Mouse (Mus musculus) kidney, adult 8-10 months (tissue): ENCODE data around the gene Kif26b.

ENCODE experiments used
- DNase-seq, 2 experiments: peaks; one replicate each; pipeline ENCODE4 v3.0.0; 2022

Kif26b gene

GRCm38 (mm10) chr1:178542415-178542814, 13.5 kb downstream of the Kif26b start:
- DNase-seq = no peak

GRCm38 (mm10) chr1:178542990-178543944, 14.3 kb downstream of the Kif26b start:
- no peak for DNase-seq

GRCm38 (mm10) chr1:178544585-178544984, 15.7 kb downstream of the Kif26b start:
- no peak for DNase-seq

GRCm38 (mm10) chr1:178549576-178549975, 20.7 kb downstream of the Kif26b start:
- no peak for DNase-seq

DNA sequence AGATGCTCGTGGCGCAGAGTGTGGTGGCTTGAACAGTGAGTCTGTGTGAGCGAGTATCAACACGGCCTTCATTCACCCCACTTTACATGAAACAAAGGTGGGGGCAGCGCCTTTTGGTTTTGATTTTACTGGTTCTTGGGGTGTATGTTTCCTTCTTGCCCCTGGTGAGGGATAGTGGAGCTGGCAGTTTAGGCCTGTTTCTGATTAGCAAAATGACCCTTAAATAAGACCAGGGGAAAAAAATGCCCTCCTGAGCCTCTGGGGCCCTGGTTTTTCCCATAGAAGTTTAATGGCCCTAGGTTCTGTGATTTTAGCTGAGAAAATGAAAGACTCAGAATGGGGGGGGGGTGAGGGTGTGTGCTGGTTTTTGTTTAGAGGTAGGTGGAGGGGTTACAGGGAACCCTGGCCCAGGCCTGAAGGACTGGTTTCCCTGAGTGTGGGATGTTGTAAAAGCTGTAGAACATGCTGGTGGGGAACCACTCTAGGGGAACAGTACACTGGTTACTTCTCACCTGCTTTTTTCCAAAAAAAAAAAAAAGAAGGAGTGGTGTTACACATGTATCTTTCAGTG, 21.6 kb downstream of the Kif26b start:
- no peak for DNase-seq

DNA sequence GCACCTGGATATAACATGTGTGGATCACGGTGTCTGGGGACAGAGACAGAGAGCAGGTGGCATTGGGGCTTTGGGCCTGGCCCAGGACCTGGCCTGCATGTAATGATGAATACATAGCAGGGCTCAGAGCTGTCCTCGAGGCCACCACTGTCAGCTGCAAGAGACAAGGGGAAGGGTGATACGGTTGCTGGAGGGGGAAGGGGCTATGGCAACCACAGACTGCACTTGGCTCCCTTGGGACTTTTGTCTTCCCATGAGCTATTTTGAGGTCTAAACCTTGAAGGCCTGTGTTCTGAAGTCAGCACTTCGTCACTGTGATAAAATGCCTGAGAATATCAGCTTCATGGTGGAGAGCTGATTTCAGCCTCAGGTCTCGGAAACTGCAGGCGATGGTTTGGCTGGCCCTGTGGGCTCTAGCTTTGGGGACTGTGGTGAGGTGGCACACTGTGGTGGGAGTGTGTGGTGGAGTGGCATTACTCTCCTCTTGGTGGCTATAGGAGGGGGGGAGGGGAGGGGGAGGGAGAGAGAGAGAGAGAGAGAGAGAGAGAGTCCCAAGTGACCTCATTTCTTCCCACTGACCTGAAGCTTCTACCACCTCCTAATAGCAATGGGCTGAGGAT, 23.5 kb downstream of the Kif26b start:
- DNase-seq = no peak

GRCm38 (mm10) chr1:178552898-178553284, 24.0 kb downstream of the Kif26b start:
- DNase-seq = no peak

- DNase-seq = no peak
Observed at GRCm38 (mm10) chr1:178556226-178556625, 27.3 kb downstream of the Kif26b start.

GRCm38 (mm10) chr1:178560043-178560442, 31.1 kb downstream of the Kif26b start:
- no peak for DNase-seq

- no peak for DNase-seq
Observed at GRCm38 (mm10) chr1:178563834-178564233, 34.9 kb downstream of the Kif26b start.

GRCm38 (mm10) chr1:178564800-178565199, 35.9 kb downstream of the Kif26b start:
- no peak for DNase-seq

GRCm38 (mm10) chr1:178568551-178569545, 39.9 kb downstream of the Kif26b start:
- DNase-seq = no peak

DNA sequence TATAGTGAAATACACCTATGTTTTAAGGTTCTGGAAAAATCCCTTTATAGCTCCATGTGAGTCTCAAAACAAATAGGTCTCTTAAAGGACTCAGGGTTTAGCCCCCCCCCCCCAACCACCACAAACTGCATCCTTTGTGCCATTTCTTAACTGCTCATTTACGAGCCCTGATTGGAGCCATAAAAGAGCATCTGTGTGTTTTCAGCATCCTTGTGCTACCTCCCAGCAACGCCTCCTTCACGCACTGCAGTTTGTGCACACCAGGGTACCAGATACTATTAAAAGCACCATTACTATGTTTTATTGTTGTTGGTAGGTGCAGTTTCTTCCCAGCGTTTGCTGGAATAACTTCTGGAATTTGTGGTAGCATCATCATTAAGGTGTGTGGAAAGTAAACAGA, 42.1 kb downstream of the Kif26b start:
- no peak for DNase-seq

DNA sequence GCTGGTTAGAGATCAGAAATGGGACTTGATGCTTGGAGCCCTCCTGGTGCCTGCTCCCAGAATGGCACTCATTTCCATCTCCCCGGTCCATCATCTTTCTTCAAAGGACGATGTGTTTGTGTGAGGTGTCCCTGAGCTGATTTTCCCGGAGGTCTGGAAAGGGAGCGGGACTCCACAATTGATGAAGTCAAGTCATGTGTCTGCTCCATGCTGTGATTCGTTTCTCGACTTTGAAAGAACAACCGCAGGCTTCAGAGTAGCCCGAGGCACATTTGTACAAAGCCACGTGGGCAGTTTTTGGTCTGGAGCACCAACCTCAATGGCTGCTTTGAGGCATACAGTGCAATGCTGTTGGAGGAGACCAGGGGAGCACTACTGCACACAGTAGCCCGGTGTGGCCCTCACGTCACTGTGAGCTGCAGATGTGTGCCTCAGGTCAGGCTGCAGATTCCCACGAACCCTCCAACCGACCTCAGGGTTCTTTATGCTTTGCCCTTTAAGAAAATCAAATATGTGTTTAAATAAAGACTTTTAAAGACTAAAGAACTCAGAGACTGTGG, 43.0 kb downstream of the Kif26b start:
- DNase-seq = no peak

DNA sequence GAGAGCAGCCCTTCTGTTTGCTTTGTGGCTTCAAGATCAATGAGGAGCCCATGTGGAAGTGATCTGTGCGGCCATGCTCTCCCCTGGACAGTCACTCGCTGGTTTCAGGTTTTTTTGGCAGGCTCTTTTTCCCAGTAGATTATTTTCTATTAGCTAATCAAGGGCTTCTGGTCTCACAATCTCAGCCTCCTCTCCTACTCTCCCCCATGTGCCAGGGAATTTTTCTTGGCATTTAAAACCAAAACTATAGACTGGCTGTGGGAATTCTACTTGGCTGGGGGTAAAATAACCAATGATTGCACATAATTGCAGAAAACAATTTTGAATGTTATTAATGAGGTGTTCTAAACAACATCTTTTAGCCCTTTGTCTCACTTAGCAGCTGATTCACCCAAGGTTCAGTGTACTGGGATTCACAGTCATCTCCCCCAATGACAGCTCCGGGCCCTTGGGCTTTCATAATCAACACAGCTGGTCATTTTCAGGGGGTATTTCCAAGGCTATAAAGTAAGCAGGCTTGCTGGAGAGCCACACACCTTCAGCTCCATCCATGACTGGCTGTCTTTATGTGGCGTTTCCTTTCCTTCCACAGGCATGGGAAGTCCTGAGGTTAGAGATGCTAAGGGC, 44.6 kb downstream of the Kif26b start:
- no peak for DNase-seq

- no peak for DNase-seq
Observed at GRCm38 (mm10) chr1:178575706-178576105, 46.8 kb downstream of the Kif26b start.

- no peak for DNase-seq
Observed at GRCm38 (mm10) chr1:178576926-178577325, 48.0 kb downstream of the Kif26b start.

DNA sequence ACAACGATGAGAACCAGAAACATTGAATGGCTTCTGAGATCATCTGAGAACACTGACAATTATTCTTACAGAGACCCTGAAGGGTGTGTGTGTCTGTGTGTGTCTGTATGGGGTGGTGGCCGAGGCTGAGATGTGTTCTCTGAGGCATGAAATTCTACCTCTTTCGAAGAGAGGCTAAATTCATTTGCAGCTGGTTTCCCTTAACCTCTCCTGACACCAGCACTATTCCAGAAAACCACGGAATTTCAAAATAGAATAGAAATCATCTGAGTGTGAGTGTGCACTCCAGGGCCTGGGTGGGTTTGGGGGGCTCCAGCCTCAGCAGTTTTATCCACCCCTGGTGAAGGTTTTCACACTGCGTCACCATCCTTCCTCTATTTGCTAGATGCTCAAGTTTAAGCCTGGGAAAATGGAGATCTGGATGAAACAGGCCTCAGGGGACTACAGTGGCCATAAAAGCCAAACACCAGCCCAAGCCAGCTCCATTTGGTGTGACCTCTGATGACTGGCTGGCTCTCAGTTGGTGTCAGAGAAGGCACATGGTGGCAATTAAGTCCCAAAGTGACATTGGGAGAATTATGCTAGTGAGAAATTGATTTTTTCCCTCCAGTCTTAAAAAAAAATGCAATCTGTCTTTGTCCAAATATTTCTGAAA, 56.6 kb downstream of the Kif26b start:
- no peak for DNase-seq

DNA sequence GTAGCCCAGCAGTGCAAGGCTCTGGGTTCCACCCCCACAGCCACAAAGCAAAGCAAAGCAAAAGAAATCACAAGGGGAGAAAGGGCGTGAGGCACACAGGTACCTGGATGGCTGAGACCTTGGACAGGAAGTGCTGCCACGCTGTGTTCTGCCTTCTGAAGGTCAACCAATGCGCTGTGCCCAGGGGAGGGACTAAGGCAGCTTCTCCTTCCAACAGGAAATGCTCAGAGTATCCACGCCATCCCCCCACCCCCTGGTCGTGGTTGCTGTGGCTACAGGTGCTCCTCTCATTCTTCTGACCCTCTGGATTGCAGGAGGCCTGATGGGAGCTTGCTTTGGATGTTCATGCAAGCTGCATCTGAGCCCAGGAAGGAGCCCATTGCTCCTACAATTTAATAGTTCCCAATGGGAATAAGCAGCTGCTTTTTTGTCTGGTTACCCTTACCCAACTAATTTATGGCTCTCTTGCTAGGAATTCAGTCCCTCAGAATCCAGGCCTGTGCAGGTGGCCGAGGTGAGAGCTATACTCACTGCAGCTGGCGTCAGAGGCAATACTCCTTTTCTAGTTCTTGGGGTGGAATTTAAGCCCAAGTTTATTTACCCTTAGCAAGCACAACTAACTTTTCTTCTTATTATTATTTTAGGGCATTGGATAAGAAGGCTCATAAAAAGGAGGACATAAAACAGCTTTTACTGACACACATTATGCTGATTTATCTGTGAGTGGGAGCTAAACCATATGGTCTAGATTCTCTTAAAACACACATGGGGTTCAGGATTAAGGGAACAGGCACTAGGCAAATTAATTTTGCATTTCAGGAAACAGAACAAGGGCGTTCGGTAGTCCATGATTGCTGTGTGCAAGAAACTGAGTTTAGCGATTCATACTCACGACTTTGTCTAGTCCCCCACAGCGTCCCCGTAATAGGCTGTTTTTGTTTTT, 61.6 kb downstream of the Kif26b start:
- DNase-seq = peak in 1 of 2 experiments; percentile 5

DNA sequence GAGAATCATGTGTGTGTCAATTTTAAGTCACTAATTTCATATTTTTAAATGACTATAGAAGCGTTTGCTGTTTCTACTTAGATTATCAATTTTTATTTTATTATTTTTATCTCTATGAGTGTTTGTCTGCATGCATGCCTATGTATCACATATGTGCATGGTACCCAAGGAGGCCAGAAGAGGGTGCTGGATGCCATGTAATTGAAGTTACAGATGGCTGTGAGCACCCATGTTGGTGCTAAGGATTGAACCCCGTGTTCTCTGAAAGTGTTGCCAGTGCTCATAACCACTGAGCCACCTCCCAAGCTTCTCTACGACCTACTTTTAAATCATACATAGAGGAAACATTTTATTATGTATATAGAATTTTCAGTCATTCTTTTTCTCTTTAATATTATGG, 68.2 kb downstream of the Kif26b start:
- no peak for DNase-seq
